In the genomic region with DNA sequence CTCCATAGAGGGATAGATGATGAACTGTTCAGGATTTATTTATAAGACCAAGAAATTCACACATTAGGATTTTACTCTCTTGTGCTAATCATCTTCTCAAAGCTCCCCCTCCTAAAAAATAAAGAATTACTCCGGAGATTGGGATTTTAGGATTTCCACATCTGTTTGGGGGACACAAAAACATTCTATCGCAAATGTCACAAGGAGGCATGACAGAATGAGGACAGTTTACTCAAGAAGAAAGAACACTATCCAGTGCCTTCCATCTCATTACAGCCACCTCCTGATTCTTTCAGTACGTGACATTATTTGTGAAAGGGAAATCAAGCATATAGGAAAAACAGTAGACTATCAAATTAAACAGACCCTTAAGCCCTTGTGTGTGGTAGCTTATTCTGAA, we compare ENCODE assay signal across 24 mouse cellular contexts.
"Had no signal": no experiment of that assay in that cellular context is flagged by ENCODE, and none has a peak within 500 bp of the region (broad histone marks: within the 10 kb centered on the region; RNA-seq: fewer than 3 reads in every experiment).

No protein-coding gene starts in this region.

- H3K36me3 ChIP-seq: heart, embryonic 13.5 days; heart, embryonic 15.5 days; hindbrain, embryonic 13.5 days; hindbrain, embryonic 15.5 days; limb, embryonic 10.5 days; limb, embryonic 12.5 days; liver, embryonic 13.5 days had no signal

- DNase-seq: gastrocnemius, postnatal 14 days; gastrocnemius, postnatal 36 days; heart, adult 11 months; heart, adult 2 months; heart, postnatal 14 days; heart, postnatal 36 days; kidney, adult 11 months; kidney, adult 2 months; kidney, adult 9 months; kidney, postnatal 10 days; kidney, postnatal 25 days; kidney, postnatal 4 days; liver; liver, embryonic 13.5 days had no signal

- H3K9me3 ChIP-seq: heart, embryonic 13.5 days; heart, embryonic 15.5 days; hindbrain, embryonic 13.5 days; hindbrain, embryonic 15.5 days; limb, embryonic 10.5 days; limb, embryonic 12.5 days; liver, embryonic 13.5 days had no signal

- ATAC-seq: intestine, embryonic 16.5 days had no signal

- H3K4me2 ChIP-seq: heart, embryonic 11.5 days; heart, embryonic 13.5 days; heart, embryonic 15.5 days; hindbrain, embryonic 13.5 days; hindbrain, embryonic 15.5 days; limb, embryonic 12.5 days; liver, embryonic 11.5 days; liver, embryonic 13.5 days had no signal

- H3K4me3 ChIP-seq: heart, adult 2 months; heart, embryonic 13.5 days; heart, embryonic 15.5 days; hindbrain, embryonic 13.5 days; hindbrain, embryonic 15.5 days; limb, embryonic 10.5 days; limb, embryonic 12.5 days; liver, embryonic 13.5 days had no signal

- H3K27me3 ChIP-seq: heart, embryonic 13.5 days; heart, embryonic 15.5 days; hindbrain, embryonic 13.5 days; hindbrain, embryonic 15.5 days; limb, embryonic 12.5 days; liver, embryonic 13.5 days had no signal

- H3K27ac ChIP-seq: heart, adult 2 months; heart, embryonic 13.5 days; heart, embryonic 15.5 days; hindbrain, embryonic 13.5 days; hindbrain, embryonic 15.5 days; hindbrain, postnatal 0 days; limb, embryonic 10.5 days; limb, embryonic 12.5 days; liver, embryonic 13.5 days had no signal

- H3K9ac ChIP-seq: heart, embryonic 13.5 days; heart, embryonic 15.5 days; hindbrain, embryonic 13.5 days; hindbrain, embryonic 15.5 days; limb, embryonic 12.5 days; liver, embryonic 13.5 days had no signal

- H3K4me1 ChIP-seq: heart, embryonic 13.5 days; heart, embryonic 15.5 days; hindbrain, embryonic 13.5 days; hindbrain, embryonic 15.5 days; limb, embryonic 10.5 days; limb, embryonic 12.5 days; liver, embryonic 13.5 days had no signal
